Mouse (Mus musculus): ENCODE data around the gene Thsd7b. TPM values are rescaled to one million over a fixed set of nuclear protein-coding genes. Genes with fewer than 3 reads are reported as not detected.
A peak's percentile ranks its signal among the peaks of the same experiment; 100 is the strongest.

Thsd7b gene
- polyA plus RNA-seq, 1 experiment from 2014 or later = 12.3 TPM

DNA sequence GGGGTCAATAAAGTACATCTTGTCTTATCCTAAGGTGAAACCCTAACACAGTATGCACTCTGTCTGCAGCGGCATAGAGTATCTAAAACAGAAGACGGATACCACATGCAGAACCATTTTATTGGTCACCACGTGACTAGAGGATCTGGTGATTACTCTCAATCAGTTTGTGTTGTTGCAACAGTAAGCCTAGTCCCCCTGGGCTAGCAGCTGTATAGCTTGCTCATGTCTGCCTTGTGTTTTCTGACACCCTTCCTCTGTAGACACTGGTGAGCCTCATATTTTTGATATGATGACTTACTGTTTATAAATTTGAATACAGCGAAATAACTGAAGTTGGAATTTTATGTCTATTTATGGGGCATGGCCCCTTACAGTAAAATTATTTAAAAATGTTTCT lies 306.9 kb downstream of the Thsd7b start:
- no peaks in the 10 kb centered on the region for H3K4me1 ChIP-seq (ENCODE audit: control insufficient read depth, insufficient read depth, low read length)
- 92% methylated on average over 4 of the region's 4 CpGs for WGBS
- H3K27me3 ChIP-seq (ENCODE audit: control insufficient read depth, insufficient read depth, low read length) = no peaks in the 10 kb centered on the region
- H3K27ac ChIP-seq (replicated peaks; ENCODE audit: low read depth, low read length) = no peak overlapping the region
- H3K9me3 ChIP-seq (ENCODE audit: control insufficient read depth, low read length) = no peaks in the 10 kb centered on the region
- DNase-seq = no peak
- H3K9ac ChIP-seq (replicated peaks; ENCODE audit: low read length) = no peak overlapping the region
- no peak overlapping the region for H3K4me2 ChIP-seq (ENCODE audit: low read length)
- ATAC-seq (ENCODE audit: low FRiP score, low TSS enrichment) = no peak
- no peak overlapping the region for H3K4me3 ChIP-seq (replicated peaks; ENCODE audit: low read depth, low read length)
- H3K36me3 ChIP-seq (ENCODE audit: control insufficient read depth, insufficient read depth, low read length) = no peaks in the 10 kb centered on the region

DNA sequence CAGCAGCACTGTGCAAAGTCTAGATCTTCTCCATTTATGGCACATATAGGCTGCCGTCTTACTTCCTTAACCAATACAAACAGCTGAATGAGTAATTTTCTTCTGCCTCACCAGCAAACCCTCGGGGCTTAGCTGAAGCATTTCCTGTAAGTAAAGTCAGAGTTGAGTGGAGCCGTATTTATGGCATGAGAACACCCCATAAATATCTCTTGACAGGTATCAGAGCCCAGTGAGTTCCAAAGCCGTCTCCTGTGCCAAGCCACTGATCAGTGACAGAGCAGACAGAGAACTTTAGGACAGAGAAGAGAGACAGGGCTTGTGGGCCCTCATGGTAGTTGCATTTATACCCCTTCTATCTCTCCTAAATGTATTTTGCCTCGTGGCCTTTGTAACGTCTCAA lies 313.5 kb downstream of the Thsd7b start:
- H3K27ac ChIP-seq (replicated peaks; ENCODE audit: low read depth, low read length) = no peak overlapping the region
- no peak overlapping the region for H3K4me2 ChIP-seq (ENCODE audit: low read length)
- no peak overlapping the region for H3K9ac ChIP-seq (replicated peaks; ENCODE audit: low read length)
- H3K4me3 ChIP-seq (replicated peaks; ENCODE audit: low read depth, low read length) = no peak overlapping the region
- no peaks in the 10 kb centered on the region for H3K4me1 ChIP-seq (ENCODE audit: control insufficient read depth, insufficient read depth, low read length)
- WGBS = 84% methylated on average over 6 of the region's 6 CpGs
- no peaks in the 10 kb centered on the region for H3K27me3 ChIP-seq (ENCODE audit: control insufficient read depth, insufficient read depth, low read length)
- no peaks in the 10 kb centered on the region for H3K9me3 ChIP-seq (ENCODE audit: control insufficient read depth, low read length)
- ATAC-seq (ENCODE audit: low FRiP score, low TSS enrichment) = no peak
- H3K36me3 ChIP-seq (ENCODE audit: control insufficient read depth, insufficient read depth, low read length) = no peaks in the 10 kb centered on the region
- no peak for DNase-seq

DNA sequence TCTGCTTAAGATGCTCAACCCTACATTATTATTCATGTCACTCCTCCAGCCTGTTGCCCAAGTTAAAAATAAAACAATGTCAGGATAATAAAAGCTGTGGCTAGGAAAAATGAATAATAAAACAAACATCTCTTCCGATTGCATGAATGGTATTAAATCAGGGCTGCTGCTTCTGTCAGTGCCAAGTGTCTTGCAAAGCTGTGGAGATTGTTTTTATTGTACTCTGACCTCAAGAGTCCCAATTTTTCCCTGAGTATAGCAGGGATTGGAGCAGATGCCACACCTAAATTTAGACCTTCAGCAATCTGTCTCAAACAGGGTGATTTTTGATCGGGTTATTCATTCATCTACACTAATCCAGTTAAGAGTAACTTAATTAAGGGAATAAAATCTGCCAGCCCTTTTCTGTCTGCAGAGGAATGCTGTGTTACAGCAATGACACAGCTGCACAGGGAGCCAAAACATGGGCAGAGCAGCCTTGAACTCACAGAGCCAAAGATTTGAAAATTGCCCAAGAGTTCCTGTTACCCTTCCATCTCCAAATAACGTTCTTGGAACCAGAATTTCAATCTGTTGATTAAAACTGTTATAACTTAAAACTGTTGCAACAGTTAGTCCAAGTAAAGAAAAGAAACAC lies 316.4 kb downstream of the Thsd7b start:
- WGBS = 61% methylated on average over 3 of the region's 3 CpGs
- Histone ChIP-seq H3K27me3 (ENCODE audit: control insufficient read depth, insufficient read depth, low read length) (no peaks in the 10 kb centered on the region), H3K36me3 (ENCODE audit: control insufficient read depth, insufficient read depth, low read length) (no peaks in the 10 kb centered on the region), H3K27ac (replicated peaks; ENCODE audit: low read depth, low read length) (no peak overlapping the region), H3K4me3 (replicated peaks; ENCODE audit: low read depth, low read length) (no peak overlapping the region), H3K4me2 (ENCODE audit: low read length) (no peak overlapping the region), H3K9me3 (ENCODE audit: control insufficient read depth, low read length) (no peaks in the 10 kb centered on the region), H3K4me1 (ENCODE audit: control insufficient read depth, insufficient read depth, low read length) (no peaks in the 10 kb centered on the region), H3K9ac (replicated peaks; ENCODE audit: low read length) (no peak overlapping the region)
- ATAC-seq (ENCODE audit: low FRiP score, low TSS enrichment) = no peak
- DNase-seq = no peak

DNA sequence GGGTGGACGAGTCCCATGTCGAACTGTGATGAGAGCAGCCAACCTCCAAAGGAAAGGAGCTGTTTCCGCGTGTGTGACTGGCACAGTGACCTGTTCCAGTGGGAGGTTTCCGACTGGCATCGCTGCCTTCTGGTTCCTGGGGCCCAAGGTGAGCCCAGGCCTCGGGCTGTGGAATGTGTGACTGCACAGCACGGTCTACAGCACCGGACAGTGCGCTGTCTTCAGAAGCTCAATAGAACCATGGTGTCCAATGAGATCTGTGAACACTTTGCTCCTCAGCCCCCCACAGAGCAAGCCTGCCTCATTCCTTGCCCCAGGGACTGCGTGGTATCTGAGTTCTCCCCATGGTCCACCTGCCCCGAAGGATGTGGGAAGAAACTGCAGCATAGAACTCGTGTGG lies 322.3 kb downstream of the Thsd7b start:
- H3K9me3 ChIP-seq (ENCODE audit: control insufficient read depth, low read length) = no peaks in the 10 kb centered on the region
- no peak for ATAC-seq (ENCODE audit: low FRiP score, low TSS enrichment)
- H3K4me2 ChIP-seq (ENCODE audit: low read length) = no peak overlapping the region
- 90% methylated on average over 13 of the region's 13 CpGs for WGBS
- DNase-seq = no peak
- no peak overlapping the region for H3K9ac ChIP-seq (replicated peaks; ENCODE audit: low read length)
- H3K27ac ChIP-seq (replicated peaks; ENCODE audit: low read depth, low read length) = no peak overlapping the region
- no peak overlapping the region for H3K4me3 ChIP-seq (replicated peaks; ENCODE audit: low read depth, low read length)
- H3K27me3 ChIP-seq (ENCODE audit: control insufficient read depth, insufficient read depth, low read length) = no peaks in the 10 kb centered on the region
- H3K4me1 ChIP-seq (ENCODE audit: control insufficient read depth, insufficient read depth, low read length) = no peaks in the 10 kb centered on the region
- no peaks in the 10 kb centered on the region for H3K36me3 ChIP-seq (ENCODE audit: control insufficient read depth, insufficient read depth, low read length)

DNA sequence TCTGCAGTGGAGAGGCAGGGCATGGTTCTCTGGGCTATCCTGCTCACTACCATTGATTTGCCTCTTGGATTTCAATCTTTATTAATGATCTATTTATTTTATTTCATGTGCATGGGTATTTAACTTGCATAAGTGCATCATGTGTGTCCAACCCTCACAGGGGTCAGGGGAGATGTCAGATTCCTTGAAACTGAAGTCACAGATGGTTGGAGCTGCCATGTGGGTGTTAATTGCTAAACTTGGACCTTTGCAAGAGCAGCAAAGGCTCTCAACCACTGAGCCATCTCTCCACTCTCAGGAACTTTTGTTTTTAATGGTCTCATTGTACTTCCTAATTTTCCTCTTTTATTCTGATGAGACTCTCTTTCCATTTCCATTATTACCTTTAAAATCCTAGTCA lies 327.8 kb downstream of the Thsd7b start:
- no peak for ATAC-seq (ENCODE audit: low FRiP score, low TSS enrichment)
- no peaks in the 10 kb centered on the region for H3K9me3 ChIP-seq (ENCODE audit: control insufficient read depth, low read length)
- H3K4me1 ChIP-seq (ENCODE audit: control insufficient read depth, insufficient read depth, low read length) = no peaks in the 10 kb centered on the region
- no peak overlapping the region for H3K27ac ChIP-seq (replicated peaks; ENCODE audit: low read depth, low read length)
- H3K27me3 ChIP-seq (ENCODE audit: control insufficient read depth, insufficient read depth, low read length) = no peaks in the 10 kb centered on the region
- H3K4me2 ChIP-seq (ENCODE audit: low read length) = no peak overlapping the region
- H3K9ac ChIP-seq (replicated peaks; ENCODE audit: low read length) = no peak overlapping the region
- no peak for DNase-seq
- no peak overlapping the region for H3K4me3 ChIP-seq (replicated peaks; ENCODE audit: low read depth, low read length)
- no peaks in the 10 kb centered on the region for H3K36me3 ChIP-seq (ENCODE audit: control insufficient read depth, insufficient read depth, low read length)

DNA sequence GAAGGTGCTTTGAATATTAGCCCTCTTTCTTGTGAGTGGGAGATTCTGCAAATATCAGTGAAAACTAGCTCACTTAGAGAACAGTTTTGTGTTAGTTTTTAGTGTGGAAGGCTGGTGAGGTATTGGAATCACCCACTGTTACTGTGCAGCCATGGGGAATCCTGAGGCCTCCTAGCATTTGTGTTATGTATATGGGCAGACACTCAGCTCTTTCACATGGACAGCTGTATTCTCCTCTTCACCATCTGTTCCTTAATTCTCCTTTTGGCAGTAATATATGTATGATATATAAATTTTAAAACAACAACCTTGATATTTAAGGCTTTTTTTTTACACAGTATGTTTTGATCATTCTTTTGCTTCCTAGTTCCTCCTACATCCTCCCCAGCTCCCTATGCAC lies 329.2 kb downstream of the Thsd7b start:
- no peaks in the 10 kb centered on the region for H3K9me3 ChIP-seq (ENCODE audit: control insufficient read depth, low read length)
- H3K27me3 ChIP-seq (ENCODE audit: control insufficient read depth, insufficient read depth, low read length) = no peaks in the 10 kb centered on the region
- no peak overlapping the region for H3K9ac ChIP-seq (replicated peaks; ENCODE audit: low read length)
- H3K4me2 ChIP-seq (ENCODE audit: low read length) = no peak overlapping the region
- no peak for ATAC-seq (ENCODE audit: low FRiP score, low TSS enrichment)
- DNase-seq = no peak
- H3K36me3 ChIP-seq (ENCODE audit: control insufficient read depth, insufficient read depth, low read length) = no peaks in the 10 kb centered on the region
- no peak overlapping the region for H3K27ac ChIP-seq (replicated peaks; ENCODE audit: low read depth, low read length)
- no peak overlapping the region for H3K4me3 ChIP-seq (replicated peaks; ENCODE audit: low read depth, low read length)
- no peaks in the 10 kb centered on the region for H3K4me1 ChIP-seq (ENCODE audit: control insufficient read depth, insufficient read depth, low read length)

DNA sequence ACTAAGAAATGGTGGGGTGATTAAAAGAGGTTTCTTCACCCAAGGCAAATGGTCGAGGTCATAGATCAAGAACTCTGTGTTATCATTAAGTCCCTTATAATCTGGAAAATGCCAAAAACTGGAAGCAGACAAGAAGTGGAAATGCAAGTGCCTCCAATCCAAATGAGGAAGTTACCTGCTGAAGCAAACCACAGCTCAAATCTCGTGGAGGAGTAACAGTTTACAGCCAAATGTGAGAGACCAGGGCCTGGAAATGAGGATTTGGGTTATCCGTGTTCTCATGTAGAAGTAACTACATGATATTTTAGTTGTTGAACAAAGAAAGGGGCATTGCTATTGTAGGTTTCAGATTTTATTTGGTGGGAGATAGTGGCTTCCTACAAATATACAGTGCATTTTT lies 335.3 kb downstream of the Thsd7b start:
- Histone ChIP-seq H3K4me2 (ENCODE audit: low read length) (no peak overlapping the region), H3K4me3 (replicated peaks; ENCODE audit: low read depth, low read length) (no peak overlapping the region), H3K27ac (replicated peaks; ENCODE audit: low read depth, low read length) (no peak overlapping the region), H3K36me3 (ENCODE audit: control insufficient read depth, insufficient read depth, low read length) (no peaks in the 10 kb centered on the region), H3K9ac (replicated peaks; ENCODE audit: low read length) (no peak overlapping the region), H3K9me3 (ENCODE audit: control insufficient read depth, low read length) (no peaks in the 10 kb centered on the region), H3K27me3 (ENCODE audit: control insufficient read depth, insufficient read depth, low read length) (no peaks in the 10 kb centered on the region), H3K4me1 (ENCODE audit: control insufficient read depth, insufficient read depth, low read length) (no peaks in the 10 kb centered on the region)
- ATAC-seq (ENCODE audit: low FRiP score, low TSS enrichment) (no peak), DNase-seq (no peak)
- WGBS = 79% methylated on average over 3 of the region's 3 CpGs

DNA sequence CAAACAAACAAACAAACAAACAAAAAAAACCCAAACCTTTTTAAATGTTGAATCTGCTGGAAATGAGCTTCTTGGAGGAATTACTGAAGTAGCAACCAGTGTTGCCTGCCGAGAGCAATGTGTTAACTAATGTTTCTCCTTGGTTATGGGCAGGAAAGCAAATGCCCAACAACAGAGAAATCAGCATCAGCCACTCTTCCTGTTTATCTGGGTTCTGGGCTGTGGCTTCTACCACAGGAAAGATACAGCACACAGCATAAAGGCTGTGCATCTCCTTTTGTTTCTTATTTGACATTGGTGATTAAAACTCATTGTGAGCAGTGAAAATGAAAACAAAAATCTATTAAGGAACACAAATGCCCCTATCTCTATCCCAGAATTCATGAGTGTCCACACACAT lies 343.0 kb downstream of the Thsd7b start:
- H3K9me3 ChIP-seq (ENCODE audit: control insufficient read depth, low read length) = no peaks in the 10 kb centered on the region
- WGBS = 80% methylated on average over 1 of the region's 1 CpGs
- peaks cover 6% of the 10 kb centered on the region; the same call in 1 of the 2 replicates for H3K4me1 ChIP-seq (ENCODE audit: control insufficient read depth, insufficient read depth, low read length)
- no peak overlapping the region for H3K27ac ChIP-seq (replicated peaks; ENCODE audit: low read depth, low read length)
- no peaks in the 10 kb centered on the region for H3K27me3 ChIP-seq (ENCODE audit: control insufficient read depth, insufficient read depth, low read length)
- no peak for DNase-seq
- ATAC-seq (ENCODE audit: low FRiP score, low TSS enrichment) = no peak
- no peak overlapping the region for H3K4me2 ChIP-seq (ENCODE audit: low read length)
- H3K4me3 ChIP-seq (replicated peaks; ENCODE audit: low read depth, low read length) = no peak overlapping the region
- H3K36me3 ChIP-seq (ENCODE audit: control insufficient read depth, insufficient read depth, low read length) = no peaks in the 10 kb centered on the region
- H3K9ac ChIP-seq (replicated peaks; ENCODE audit: low read length) = no peak overlapping the region

DNA sequence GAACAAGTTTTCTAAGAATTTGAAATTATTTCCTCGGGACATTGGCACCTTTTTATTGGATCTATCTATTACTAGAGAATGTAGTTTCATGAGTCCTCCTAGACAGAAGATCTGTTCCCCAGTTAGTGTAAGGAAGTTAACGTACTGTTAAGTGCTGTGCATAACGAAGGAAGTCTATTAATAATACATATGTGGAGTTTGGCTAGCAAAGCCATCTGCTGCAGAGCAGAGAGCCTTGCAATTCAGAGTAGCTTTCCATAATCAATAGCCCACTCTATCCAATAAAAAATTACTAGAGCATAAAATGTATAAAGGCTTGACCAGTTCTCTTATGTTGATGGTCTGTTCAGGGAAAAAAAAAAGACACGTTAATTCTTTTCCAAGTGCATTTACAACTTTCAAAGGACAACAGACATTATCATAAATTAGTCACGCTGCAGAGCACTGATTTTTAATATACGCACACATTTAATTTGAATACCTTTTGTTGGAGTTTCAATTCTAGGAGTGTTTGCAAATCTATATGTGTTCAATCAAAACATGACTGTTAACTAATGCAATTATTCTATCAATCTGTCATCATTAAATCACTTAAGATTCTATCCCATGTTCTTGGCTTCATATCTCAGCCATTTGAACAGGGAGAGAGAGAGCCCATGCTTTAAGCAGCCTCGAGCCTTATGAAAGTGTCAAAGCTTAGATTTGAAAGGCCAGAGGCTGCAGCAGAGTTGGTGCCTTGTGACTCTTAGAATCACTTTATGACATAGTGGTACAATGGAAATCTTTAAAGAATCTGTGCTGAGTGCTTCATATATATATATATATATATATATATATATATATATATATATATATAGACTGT lies 346.6 kb downstream of the Thsd7b start:
- Histone ChIP-seq H3K9me3 (ENCODE audit: control insufficient read depth, low read length) (no peaks in the 10 kb centered on the region), H3K9ac (replicated peaks; ENCODE audit: low read length) (no peak overlapping the region), H3K4me3 (replicated peaks; ENCODE audit: low read depth, low read length) (no peak overlapping the region), H3K4me2 (ENCODE audit: low read length) (no peak overlapping the region), H3K27me3 (ENCODE audit: control insufficient read depth, insufficient read depth, low read length) (no peaks in the 10 kb centered on the region), H3K36me3 (ENCODE audit: control insufficient read depth, insufficient read depth, low read length) (no peaks in the 10 kb centered on the region), H3K4me1 (ENCODE audit: control insufficient read depth, insufficient read depth, low read length) (peaks cover 6% of the 10 kb centered on the region; the same call in 1 of the 2 replicates), H3K27ac (replicated peaks; ENCODE audit: low read depth, low read length) (no peak overlapping the region)
- ATAC-seq (ENCODE audit: low FRiP score, low TSS enrichment) = peak; percentile 40; the same call in 1 of the 2 replicates
- DNase-seq = peak; percentile 28
- WGBS = 26% methylated on average over 7 of the region's 7 CpGs

All from midbrain, embryonic 14.5 days (tissue).